In genomic region chr2:138023558-138023957, GRCm38 (mm10) we compare ENCODE assay signal across 27 mouse cellular contexts.
DNase-seq lines count a peak whose midpoint lies in the region; ATAC-seq lines count a peak whose summit lies in the region.
"Had no signal": no experiment of that assay in that cellular context is flagged by ENCODE, and none has a peak within 500 bp of the region (broad histone marks: within the 10 kb centered on the region; RNA-seq: fewer than 3 reads in every experiment).

No protein-coding gene starts in this region.

- H3K4me3 ChIP-seq in kidney, embryonic 16.5 days (ENCODE audit: low read length), result no peak overlapping the region
- H3K4me3 ChIP-seq: embryonic facial prominence, embryonic 13.5 days; forebrain, embryonic 10.5 days; hindbrain, embryonic 10.5 days; hindbrain, embryonic 15.5 days; limb, embryonic 13.5 days; megakaryocyte, embryonic 14.5 days; midbrain, embryonic 12.5 days; neural tube, embryonic 13.5 days had no signal

- H3K9me3 ChIP-seq in kidney, embryonic 16.5 days (ENCODE audit: low read length), result no peaks in the 10 kb centered on the region
- H3K9me3 ChIP-seq: embryonic facial prominence, embryonic 13.5 days; forebrain, embryonic 10.5 days; hindbrain, embryonic 10.5 days; hindbrain, embryonic 15.5 days; limb, embryonic 13.5 days; megakaryocyte, embryonic 14.5 days; midbrain, embryonic 12.5 days; neural tube, embryonic 13.5 days had no signal

- no peaks in the 10 kb centered on the region for H3K27me3 ChIP-seq in kidney, embryonic 16.5 days (ENCODE audit: insufficient read depth, low read length)
- H3K27me3 ChIP-seq: CH12.LX; embryonic facial prominence, embryonic 13.5 days; hindbrain, embryonic 15.5 days; limb, embryonic 13.5 days; megakaryocyte, embryonic 14.5 days; midbrain, embryonic 12.5 days; neural tube, embryonic 13.5 days had no signal

- no peak overlapping the region for H3K27ac ChIP-seq in kidney, embryonic 16.5 days (ENCODE audit: low read length)
- H3K27ac ChIP-seq: embryonic facial prominence, embryonic 13.5 days; forebrain, embryonic 10.5 days; hindbrain, embryonic 10.5 days; hindbrain, embryonic 15.5 days; kidney, postnatal 0 days; limb, embryonic 13.5 days; midbrain, embryonic 12.5 days; neural tube, embryonic 13.5 days had no signal

- no peaks in the 10 kb centered on the region for H3K4me1 ChIP-seq in kidney, embryonic 16.5 days (ENCODE audit: insufficient read depth, low read length)
- H3K4me1 ChIP-seq: embryonic facial prominence, embryonic 13.5 days; forebrain, embryonic 10.5 days; hindbrain, embryonic 10.5 days; hindbrain, embryonic 15.5 days; limb, embryonic 13.5 days; megakaryocyte, embryonic 14.5 days; midbrain, embryonic 12.5 days; neural tube, embryonic 13.5 days had no signal

- no peaks in the 10 kb centered on the region for H3K36me3 ChIP-seq in kidney, embryonic 16.5 days (ENCODE audit: insufficient read depth, low read length)
- H3K36me3 ChIP-seq: embryonic facial prominence, embryonic 13.5 days; forebrain, embryonic 10.5 days; G1E; hindbrain, embryonic 10.5 days; hindbrain, embryonic 15.5 days; limb, embryonic 13.5 days; midbrain, embryonic 12.5 days; neural tube, embryonic 13.5 days had no signal

- H3K4me2 ChIP-seq in kidney, embryonic 16.5 days (replicated peaks; ENCODE audit: low read depth, low read length), result no peak overlapping the region
- H3K4me2 ChIP-seq: embryonic facial prominence, embryonic 13.5 days; hindbrain, embryonic 15.5 days; limb, embryonic 13.5 days; liver, embryonic 11.5 days; midbrain, embryonic 12.5 days; neural tube, embryonic 13.5 days had no signal

- H3K9ac ChIP-seq in kidney, embryonic 16.5 days (replicated peaks; ENCODE audit: low read length), result no peak overlapping the region
- H3K9ac ChIP-seq: embryonic facial prominence, embryonic 13.5 days; forebrain, postnatal 0 days; hindbrain, embryonic 15.5 days; limb, embryonic 13.5 days; liver, postnatal 0 days; midbrain, embryonic 12.5 days; neural tube, embryonic 13.5 days had no signal

- peak; percentile 99 for ATAC-seq in cerebellum, adult (ENCODE audit: insufficient number of reproducible peaks, low FRiP score, low TSS enrichment)
- ATAC-seq in kidney, embryonic 16.5 days (ENCODE audit: low FRiP score, low TSS enrichment), result no peak
- ATAC-seq: forebrain, postnatal 0 days; liver, postnatal 0 days had no signal

- DNase-seq in cerebellum, postnatal 4 days (ENCODE audit: low spot score in 2 of 2), result no peak
- DNase-seq in cerebellum, adult 11-12 months, result peak; percentile 49
- peak; percentile 62 for DNase-seq in cerebellum, adult 9-11 months
- DNase-seq in lung, postnatal 10 days, result no peak
- DNase-seq in right cerebral cortex, adult 2 months (ENCODE audit: low spot score in 2 of 2), result no peak
- DNase-seq: adrenal gland, postnatal 10 days; forebrain, postnatal 0 days; gastrocnemius, postnatal 14 days; heart, postnatal 14 days; kidney, adult 18-20 months; liver, postnatal 0 days; lung, postnatal 4 days; right cerebral cortex, postnatal 14 days had no signal

- WGBS in kidney, embryonic 16.5 days, result 73% methylated on average over 2 of the region's 2 CpGs

Comparison
In these comparisons a context has a peak if more than half of its experiments do, and no peak if none do; other contexts are left out.
1. DNase-seq: peak in cerebellum, adult 11-12 months (single experiment) and cerebellum, adult 9-11 months (single experiment); none in cerebellum, postnatal 4 days (0 of 2), lung, postnatal 10 days (single experiment) and right cerebral cortex, adult 2 months (0 of 2).